Mouse (Mus musculus) activated CD4-positive, CD25-positive, alpha-beta regulatory T cell, adult 4 months (primary cell): Measurements from ENCODE around the gene Dpp6. TPM values are rescaled to one million over a fixed set of nuclear protein-coding genes. Genes with fewer than 3 reads are reported as not detected.

Source experiments
- ATAC-seq: one replicate; pipeline ENCODE4 v1.8.0; 2017
- polyA plus RNA-seq, 2 experiments: library from polyadenylated mRNA; unstranded; fragments of 100-300 nt; shearing (Covaris generic); gene quantifications; one replicate each; pipeline ENCODE4 v1.2.1; 2017

Dpp6 gene
- polyA plus RNA-seq, 2 experiments from 2014 or later, result 0.63 TPM; not detected in 1

GRCm38 (mm10) chr5:27066837-27067236, 249.8 kb downstream of the Dpp6 start:
- no peak for ATAC-seq

DNA sequence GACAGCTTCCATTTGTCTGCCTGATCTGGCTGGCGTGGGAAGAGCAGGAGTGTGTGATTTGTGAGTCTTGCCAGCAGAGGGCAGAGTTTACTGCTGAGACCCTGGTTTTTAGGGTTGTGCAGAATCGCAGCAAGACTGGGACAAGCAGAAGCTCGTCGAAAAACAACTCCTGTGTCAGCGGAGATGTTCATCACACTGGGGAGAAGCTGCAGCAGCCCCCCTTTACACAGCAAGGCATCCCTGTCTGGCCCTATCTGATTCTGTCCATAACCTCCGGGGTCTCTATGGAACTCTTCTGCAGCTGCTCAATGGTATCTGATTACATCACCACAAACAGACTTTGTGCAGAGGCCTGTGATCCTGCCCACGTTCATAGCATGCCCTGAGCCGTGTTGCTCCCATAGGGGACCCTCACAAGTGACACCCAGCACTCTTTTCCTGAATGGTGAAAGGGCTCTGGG, 258.2 kb downstream of the Dpp6 start:
- ATAC-seq, result no peak

GRCm38 (mm10) chr5:27076046-27076445, 259.0 kb downstream of the Dpp6 start:
- ATAC-seq, result no peak

DNA sequence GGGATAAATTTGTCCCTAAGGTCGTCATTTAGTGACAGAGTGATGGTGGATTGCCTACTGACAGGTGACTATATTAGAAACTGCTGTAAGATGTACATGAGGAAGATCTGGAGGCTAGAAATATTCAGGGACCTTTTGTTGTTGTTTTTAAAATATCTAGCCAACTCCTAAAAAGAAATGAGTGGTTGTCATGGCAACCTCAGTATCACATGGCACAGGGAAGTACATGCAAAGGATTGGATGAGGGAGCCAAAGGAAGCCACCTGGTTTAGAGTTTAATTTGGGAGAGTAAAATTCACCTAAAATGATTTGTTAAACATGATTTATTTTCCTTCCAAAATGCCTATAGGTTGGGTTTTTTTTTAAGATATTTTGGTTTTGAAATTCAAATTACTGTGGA, 260.8 kb downstream of the Dpp6 start:
- no peak for ATAC-seq

GRCm38 (mm10) chr5:27081275-27081674, 264.3 kb downstream of the Dpp6 start:
- ATAC-seq, result no peak

- no peak for ATAC-seq
These were observed 266.8 kb downstream of the Dpp6 start for GRCm38 (mm10) chr5:27083762-27084161.

DNA sequence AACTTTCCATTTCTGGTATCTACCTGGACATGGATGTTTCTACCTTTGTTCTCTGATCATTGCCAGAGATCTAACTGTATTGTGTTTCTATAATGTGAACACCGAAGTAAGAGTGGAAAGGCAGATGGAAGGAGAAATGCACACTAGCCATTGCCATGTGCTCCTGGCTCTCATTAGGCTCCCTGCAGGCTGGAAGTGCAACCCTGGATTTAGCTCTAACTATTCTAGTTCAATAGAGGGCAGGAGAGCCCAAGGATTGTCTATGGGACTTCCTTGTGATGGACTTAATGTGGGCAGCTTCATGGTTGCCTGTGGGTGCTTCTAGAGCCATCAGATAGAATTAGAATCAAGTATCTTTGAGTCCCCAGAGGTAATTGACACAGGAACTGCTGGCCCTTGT, 291.2 kb downstream of the Dpp6 start:
- ATAC-seq, result no peak

DNA sequence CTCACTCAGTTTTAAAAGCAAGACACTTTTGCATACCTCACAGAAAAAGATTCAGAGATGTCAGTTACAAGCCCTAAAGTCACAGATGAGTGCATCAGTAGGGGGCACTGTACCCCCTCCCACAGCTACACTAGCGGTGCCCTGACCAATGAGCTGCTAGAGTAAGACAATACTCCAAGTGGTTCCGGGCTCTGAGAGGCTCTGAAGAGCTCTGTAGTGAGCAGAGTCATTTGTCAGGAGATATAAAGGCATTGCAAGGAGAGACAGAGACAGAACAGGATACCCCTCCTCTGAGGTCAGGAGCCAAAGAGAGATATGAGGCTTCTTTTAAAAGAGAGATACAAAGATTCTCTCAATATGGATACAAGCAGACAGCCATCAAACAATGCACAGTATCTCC, 305.5 kb downstream of the Dpp6 start:
- no peak for ATAC-seq

- ATAC-seq, result no peak
These were observed 305.9 kb downstream of the Dpp6 start for GRCm38 (mm10) chr5:27122944-27123343.

DNA sequence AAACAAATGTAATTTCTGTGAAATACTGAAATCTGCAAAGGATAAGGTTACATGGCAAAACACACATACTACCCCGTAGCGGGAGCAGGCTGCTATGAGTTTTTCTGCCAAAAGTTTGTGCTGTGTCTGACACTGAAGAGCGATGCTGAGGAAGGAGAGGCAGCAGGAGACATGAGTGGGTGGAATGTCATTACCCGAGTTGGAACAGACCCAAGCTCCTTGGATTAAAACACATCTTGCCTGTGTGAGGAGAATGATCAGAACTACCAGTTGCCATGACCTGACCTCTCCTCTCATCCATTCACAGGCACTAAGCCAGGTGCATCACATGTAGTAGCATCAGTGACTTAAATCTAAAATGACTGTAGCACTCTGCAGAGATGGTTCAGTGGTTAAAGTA, 309.0 kb downstream of the Dpp6 start:
- no peak for ATAC-seq

GRCm38 (mm10) chr5:27133196-27133595, 316.2 kb downstream of the Dpp6 start:
- no peak for ATAC-seq

DNA sequence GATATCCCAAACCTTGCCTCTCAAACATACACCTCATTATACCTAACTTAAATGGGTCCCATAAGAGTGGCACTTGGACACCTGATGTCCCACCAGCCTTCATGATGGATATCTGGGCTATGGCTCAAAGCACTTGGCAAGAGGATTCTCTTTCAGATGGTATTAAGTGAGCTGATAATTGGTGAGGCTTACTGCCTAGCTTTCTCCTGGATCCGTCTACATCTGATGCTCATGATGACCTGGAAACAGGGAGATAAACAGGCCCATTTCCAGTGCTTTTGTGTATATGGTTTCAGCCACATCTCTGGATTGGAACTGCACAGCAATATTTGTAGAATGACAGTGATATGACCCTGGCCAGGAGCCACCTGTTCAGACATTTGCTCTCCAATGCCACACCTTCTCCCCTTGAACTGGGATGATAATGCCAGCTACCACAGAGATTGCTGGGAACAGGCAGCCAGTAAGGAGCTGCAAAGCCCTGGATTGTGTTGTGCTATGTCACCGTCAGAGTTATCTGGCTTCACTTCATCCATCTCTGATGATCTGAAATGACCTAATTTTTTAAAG, 317.5 kb downstream of the Dpp6 start:
- no peak for ATAC-seq

DNA sequence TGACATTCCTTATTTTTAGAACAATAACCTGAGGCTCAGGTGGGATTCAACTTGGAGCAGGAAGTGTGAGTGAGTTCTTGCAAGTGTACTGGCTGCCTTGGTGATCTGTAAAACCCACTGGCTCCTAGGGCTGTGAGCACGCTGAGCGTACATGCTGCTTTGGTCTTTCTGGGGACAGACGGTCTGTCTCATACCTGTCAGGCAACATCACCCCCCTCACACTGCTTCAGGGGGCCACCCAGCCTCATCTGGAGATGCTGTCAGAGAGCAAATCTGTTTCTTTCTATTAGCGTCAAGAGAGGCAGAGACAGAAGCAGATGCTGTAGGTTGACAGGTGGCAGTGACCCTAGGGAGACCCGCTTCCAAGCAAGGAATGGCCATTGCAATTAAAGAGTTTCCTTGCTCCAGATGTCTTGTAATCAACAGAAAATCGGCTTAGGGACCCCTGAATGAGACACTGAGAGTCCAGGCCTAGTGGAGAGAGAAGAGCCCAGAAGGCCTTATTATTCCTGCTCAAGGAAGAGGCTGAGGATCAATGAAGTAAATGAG, 330.5 kb downstream of the Dpp6 start:
- ATAC-seq, result no peak

- no peak for ATAC-seq
These were observed 334.0 kb downstream of the Dpp6 start for GRCm38 (mm10) chr5:27151017-27151416.

GRCm38 (mm10) chr5:27155671-27156070, 338.7 kb downstream of the Dpp6 start:
- no peak for ATAC-seq

- no peak for ATAC-seq
These were observed 339.4 kb downstream of the Dpp6 start for GRCm38 (mm10) chr5:27156366-27156765.

GRCm38 (mm10) chr5:27161122-27161645, 344.2 kb downstream of the Dpp6 start:
- no peak for ATAC-seq

DNA sequence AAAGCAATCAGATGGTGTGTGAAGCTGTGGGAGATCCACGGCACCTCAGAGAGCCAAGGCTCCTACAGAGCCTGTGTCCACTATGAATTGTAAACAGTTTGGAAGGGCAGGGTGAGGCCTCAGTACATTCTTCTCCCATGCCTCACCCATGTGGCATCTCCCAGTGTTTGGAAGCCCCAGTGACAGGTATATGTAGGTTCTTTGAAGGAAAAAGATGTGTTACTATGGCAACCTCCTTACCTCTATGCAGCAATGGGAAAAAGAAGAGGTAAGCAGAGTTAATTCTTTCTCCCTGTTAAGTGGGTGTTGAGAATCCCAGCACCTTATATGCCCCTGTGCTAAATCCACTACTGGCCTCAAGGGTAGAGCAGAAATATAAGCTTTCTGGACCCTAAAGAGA, 351.5 kb downstream of the Dpp6 start:
- ATAC-seq, result no peak

- no peak for ATAC-seq
These were observed 368.0 kb downstream of the Dpp6 start for GRCm38 (mm10) chr5:27184963-27185362.

- no peak for ATAC-seq
These were observed 374.4 kb downstream of the Dpp6 start for GRCm38 (mm10) chr5:27191242-27191969.

- ATAC-seq, result no peak
These were observed 377.2 kb downstream of the Dpp6 start for GRCm38 (mm10) chr5:27194157-27194556.

DNA sequence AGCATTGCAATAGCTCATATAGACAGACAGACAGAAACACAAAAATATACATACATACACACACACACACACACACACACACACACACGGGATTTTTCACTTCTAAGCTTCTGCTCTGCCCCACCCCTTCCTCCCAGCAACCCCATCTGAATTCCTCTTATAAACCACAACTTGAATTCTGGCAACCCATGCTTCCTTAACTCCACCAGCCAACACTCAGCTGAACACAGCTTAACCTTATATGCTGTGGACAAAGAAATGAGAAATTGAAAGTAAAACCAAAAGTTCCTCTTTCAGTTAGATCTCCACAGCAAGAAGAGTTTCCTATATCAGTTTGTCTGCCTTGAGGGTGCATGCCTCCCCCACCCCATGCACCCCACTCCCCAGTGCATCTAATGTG, 378.0 kb downstream of the Dpp6 start:
- no peak for ATAC-seq

- no peak for ATAC-seq
These were observed 383.8 kb downstream of the Dpp6 start for GRCm38 (mm10) chr5:27200581-27201341.
